Mouse (Mus musculus): ENCODE measurements at regions not wholly inside any gene's neighbourhood (a gene's known extent, or its start where the extent isn't known, plus 50 kb on each side); places are given as distances from the start of the nearest gene placed in this dataset.

GRCm38 (mm10) chr12:71512915-71513612 is 203.4 kb downstream of the Dact1 start:
- Histone ChIP-seq H3K36me3 (ENCODE audit: control insufficient read depth, insufficient read depth, low read length) (no peaks in the 10 kb centered on the region), H3K4me2 (ENCODE audit: low read depth, low read length) (no peak overlapping the region), H3K4me3 (ENCODE audit: low read depth, low read length) (no peak overlapping the region), H3K4me1 (ENCODE audit: control insufficient read depth, insufficient read depth, low read length) (no peaks in the 10 kb centered on the region), H3K9ac (ENCODE audit: low read depth, low read length) (no peak overlapping the region), H3K27me3 (replicated peaks; ENCODE audit: control insufficient read depth, insufficient read depth, low read length) (no peaks in the 10 kb centered on the region), H3K27ac (replicated peaks; ENCODE audit: low read depth, low read length) (no peak overlapping the region), H3K9me3 (ENCODE audit: control insufficient read depth, low read length) (no peaks in the 10 kb centered on the region)
- DNase-seq (ENCODE audit: low spot score) = no peak
- ATAC-seq (ENCODE audit: low read depth) = no peak
- WGBS = 68% methylated on average over 7 of the region's 7 CpGs

GRCm38 (mm10) chr12:71519520-71519919 is 209.8 kb downstream of the Dact1 start:
- 49% methylated on average over 1 of the region's 1 CpGs for whole genome bisulfite sequencing
- Histone ChIP-seq H3K27me3 (replicated peaks; ENCODE audit: control insufficient read depth, insufficient read depth, low read length) (no peaks in the 10 kb centered on the region), H3K9me3 (ENCODE audit: control insufficient read depth, low read length) (no peaks in the 10 kb centered on the region), H3K4me1 (ENCODE audit: control insufficient read depth, insufficient read depth, low read length) (peaks cover 7% of the 10 kb centered on the region; the same call in 1 of the 2 replicates), H3K4me3 (ENCODE audit: low read depth, low read length) (no peak overlapping the region), H3K36me3 (ENCODE audit: control insufficient read depth, insufficient read depth, low read length) (no peaks in the 10 kb centered on the region), H3K9ac (ENCODE audit: low read depth, low read length) (no peak overlapping the region), H3K4me2 (ENCODE audit: low read depth, low read length) (no peak overlapping the region), H3K27ac (replicated peaks; ENCODE audit: low read depth, low read length) (no peak overlapping the region)
- ATAC-seq (ENCODE audit: low read depth) (no peak), DNase-seq (ENCODE audit: low spot score) (no peak)

GRCm38 (mm10) chr12:71521936-71522335 is 212.3 kb downstream of the Dact1 start:
- WGBS = 85% methylated on average over 3 of the region's 3 CpGs
- no peak for DNase-seq (ENCODE audit: low spot score)
- ATAC-seq (ENCODE audit: low read depth) = no peak

GRCm38 (mm10) chr12:71522451-71522850 is 212.8 kb downstream of the Dact1 start:
- DNase-seq (ENCODE audit: low spot score) (no peak), ATAC-seq (ENCODE audit: low read depth) (no peak)
- Histone ChIP-seq H3K36me3 (ENCODE audit: control insufficient read depth, insufficient read depth, low read length) (no peaks in the 10 kb centered on the region), H3K27ac (replicated peaks; ENCODE audit: low read depth, low read length) (no peak overlapping the region), H3K9ac (ENCODE audit: low read depth, low read length) (no peak overlapping the region), H3K27me3 (replicated peaks; ENCODE audit: control insufficient read depth, insufficient read depth, low read length) (no peaks in the 10 kb centered on the region), H3K4me3 (ENCODE audit: low read depth, low read length) (no peak overlapping the region), H3K4me1 (ENCODE audit: control insufficient read depth, insufficient read depth, low read length) (peaks cover 11% of the 10 kb centered on the region; the same call in 1 of the 2 replicates), H3K9me3 (ENCODE audit: control insufficient read depth, low read length) (no peaks in the 10 kb centered on the region), H3K4me2 (ENCODE audit: low read depth, low read length) (no peak overlapping the region)
- 64% methylated on average over 5 of the region's 5 CpGs for WGBS

More at GRCm38 (mm10) chr12:71521936-71522335, 212.3 kb downstream of the Dact1 start:
- Histone ChIP-seq H3K4me3 (ENCODE audit: low read depth, low read length) (no peak overlapping the region), H3K9me3 (ENCODE audit: control insufficient read depth, low read length) (no peaks in the 10 kb centered on the region), H3K4me2 (ENCODE audit: low read depth, low read length) (no peak overlapping the region), H3K36me3 (ENCODE audit: control insufficient read depth, insufficient read depth, low read length) (no peaks in the 10 kb centered on the region), H3K4me1 (ENCODE audit: control insufficient read depth, insufficient read depth, low read length) (peaks cover 11% of the 10 kb centered on the region; the same call in 1 of the 2 replicates), H3K27ac (replicated peaks; ENCODE audit: low read depth, low read length) (no peak overlapping the region), H3K27me3 (replicated peaks; ENCODE audit: control insufficient read depth, insufficient read depth, low read length) (no peaks in the 10 kb centered on the region), H3K9ac (ENCODE audit: low read depth, low read length) (no peak overlapping the region)

- no peak overlapping the region for H3K27ac ChIP-seq (replicated peaks; ENCODE audit: low read depth, low read length)
- H3K27me3 ChIP-seq (replicated peaks; ENCODE audit: control insufficient read depth, insufficient read depth, low read length) = no peaks in the 10 kb centered on the region
- 34% methylated on average over 6 of the region's 6 CpGs for WGBS
- no peak overlapping the region for H3K9ac ChIP-seq (ENCODE audit: low read depth, low read length)
- H3K4me1 ChIP-seq (ENCODE audit: control insufficient read depth, insufficient read depth, low read length) = peaks cover 11% of the 10 kb centered on the region; the same call in 1 of the 2 replicates
- H3K4me3 ChIP-seq (ENCODE audit: low read depth, low read length) = no peak overlapping the region
- DNase-seq (ENCODE audit: low spot score) (no peak), ATAC-seq (ENCODE audit: low read depth) (no peak)
- H3K36me3 ChIP-seq (ENCODE audit: control insufficient read depth, insufficient read depth, low read length) = no peaks in the 10 kb centered on the region
- H3K9me3 ChIP-seq (ENCODE audit: control insufficient read depth, low read length) = no peaks in the 10 kb centered on the region
- no peak overlapping the region for H3K4me2 ChIP-seq (ENCODE audit: low read depth, low read length)
Observed at GRCm38 (mm10) chr12:71524156-71524555, 214.5 kb downstream of the Dact1 start.

- Histone ChIP-seq H3K4me2 (ENCODE audit: low read depth, low read length) (no peak overlapping the region), H3K9ac (ENCODE audit: low read depth, low read length) (no peak overlapping the region), H3K27ac (replicated peaks; ENCODE audit: low read depth, low read length) (no peak overlapping the region), H3K4me1 (ENCODE audit: control insufficient read depth, insufficient read depth, low read length) (peaks cover 11% of the 10 kb centered on the region; the same call in 1 of the 2 replicates), H3K36me3 (ENCODE audit: control insufficient read depth, insufficient read depth, low read length) (no peaks in the 10 kb centered on the region), H3K27me3 (replicated peaks; ENCODE audit: control insufficient read depth, insufficient read depth, low read length) (no peaks in the 10 kb centered on the region), H3K9me3 (ENCODE audit: control insufficient read depth, low read length) (no peaks in the 10 kb centered on the region), H3K4me3 (ENCODE audit: low read depth, low read length) (no peak overlapping the region)
- WGBS = 42% methylated on average over 10 of the region's 10 CpGs
- no peak for ATAC-seq (ENCODE audit: low read depth)
- DNase-seq (ENCODE audit: low spot score) = no peak
Observed at GRCm38 (mm10) chr12:71525255-71525927, 215.7 kb downstream of the Dact1 start.

- no peak overlapping the region for H3K9ac ChIP-seq (ENCODE audit: low read depth, low read length)
- H3K27ac ChIP-seq (replicated peaks; ENCODE audit: low read depth, low read length) = no peak overlapping the region
- WGBS = 77% methylated on average over 7 of the region's 7 CpGs
- no peaks in the 10 kb centered on the region for H3K9me3 ChIP-seq (ENCODE audit: control insufficient read depth, low read length)
- no peak for ATAC-seq (ENCODE audit: low read depth)
- H3K27me3 ChIP-seq (replicated peaks; ENCODE audit: control insufficient read depth, insufficient read depth, low read length) = no peaks in the 10 kb centered on the region
- no peak overlapping the region for H3K4me3 ChIP-seq (ENCODE audit: low read depth, low read length)
- H3K4me2 ChIP-seq (ENCODE audit: low read depth, low read length) = no peak overlapping the region
- no peak for DNase-seq (ENCODE audit: low spot score)
- H3K36me3 ChIP-seq (ENCODE audit: control insufficient read depth, insufficient read depth, low read length) = no peaks in the 10 kb centered on the region
- H3K4me1 ChIP-seq (ENCODE audit: control insufficient read depth, insufficient read depth, low read length) = peaks cover 11% of the 10 kb centered on the region; the same call in 1 of the 2 replicates
Observed at GRCm38 (mm10) chr12:71526623-71527022, 216.9 kb downstream of the Dact1 start.

- no peaks in the 10 kb centered on the region for H3K27me3 ChIP-seq (replicated peaks; ENCODE audit: control insufficient read depth, insufficient read depth, low read length)
- DNase-seq (ENCODE audit: low spot score) = no peak
- WGBS = 61% methylated on average over 3 of the region's 3 CpGs
- H3K4me1 ChIP-seq (ENCODE audit: control insufficient read depth, insufficient read depth, low read length) = no peaks in the 10 kb centered on the region
- no peaks in the 10 kb centered on the region for H3K9me3 ChIP-seq (ENCODE audit: control insufficient read depth, low read length)
- H3K27ac ChIP-seq (replicated peaks; ENCODE audit: low read depth, low read length) = no peak overlapping the region
- ATAC-seq (ENCODE audit: low read depth) = no peak
- no peak overlapping the region for H3K4me3 ChIP-seq (ENCODE audit: low read depth, low read length)
- H3K9ac ChIP-seq (ENCODE audit: low read depth, low read length) = no peak overlapping the region
- no peaks in the 10 kb centered on the region for H3K36me3 ChIP-seq (ENCODE audit: control insufficient read depth, insufficient read depth, low read length)
- H3K4me2 ChIP-seq (ENCODE audit: low read depth, low read length) = no peak overlapping the region
Observed at GRCm38 (mm10) chr12:71532161-71532560, 222.5 kb downstream of the Dact1 start.
